Mouse (Mus musculus): ENCODE measurements around the gene Olfr23.
"Not testable (repeated sequence)": the region's sequence is repeated elsewhere in the genome, so short reads cannot be mapped to it uniquely, and the experiment has no call there.

The Olfr23 gene

DNA sequence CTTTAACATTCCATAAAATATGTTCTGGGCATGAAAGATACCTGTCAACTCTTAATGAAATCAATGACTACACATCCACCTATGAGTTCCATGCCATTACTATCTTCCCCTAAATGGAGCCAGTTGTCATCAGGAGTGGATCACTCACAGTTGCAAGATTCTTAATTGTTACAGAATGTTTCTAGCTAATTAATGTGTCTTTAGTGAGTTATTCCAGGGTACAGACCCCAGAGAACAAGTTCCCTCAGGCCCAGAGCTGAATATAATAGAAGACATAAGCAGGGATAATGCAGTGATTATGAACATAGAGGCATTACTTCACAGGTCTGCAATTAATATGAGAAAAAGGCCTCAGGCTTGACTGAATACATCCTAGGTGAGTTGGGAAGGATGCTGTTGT, at the start of gene Olfr23:
Gene Olfr23, plus strand, starts transcription at position 301 of the 400 bp plus-strand sequence.
- DNase-seq (ENCODE audit: low read depth, low spot score): no peak

DNA sequence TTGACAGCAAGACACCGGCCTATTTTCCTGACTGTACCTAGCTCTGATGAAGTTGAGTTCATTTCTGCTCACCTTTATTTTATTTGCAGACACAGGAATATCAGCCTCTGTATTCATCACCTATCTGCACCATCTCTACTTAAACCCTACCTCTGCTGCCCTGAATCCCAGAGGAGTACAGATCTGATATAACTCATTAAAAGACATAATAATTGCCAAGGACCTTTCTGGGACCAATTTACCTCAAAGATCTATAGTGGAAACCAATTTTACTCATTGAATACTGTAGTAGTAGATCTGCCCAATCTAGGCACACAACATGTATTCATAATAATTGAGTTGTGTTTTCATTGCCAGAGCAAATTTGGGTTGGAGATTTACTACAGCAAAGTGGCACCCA, 45.8 kb upstream of the Olfr23 start, which contains the start of gene Olfr394:
Gene Olfr394, minus strand, starts transcription at position 101 of the 400 bp plus-strand sequence.
- DNase-seq (ENCODE audit: low read depth, low spot score): no peak

DNA sequence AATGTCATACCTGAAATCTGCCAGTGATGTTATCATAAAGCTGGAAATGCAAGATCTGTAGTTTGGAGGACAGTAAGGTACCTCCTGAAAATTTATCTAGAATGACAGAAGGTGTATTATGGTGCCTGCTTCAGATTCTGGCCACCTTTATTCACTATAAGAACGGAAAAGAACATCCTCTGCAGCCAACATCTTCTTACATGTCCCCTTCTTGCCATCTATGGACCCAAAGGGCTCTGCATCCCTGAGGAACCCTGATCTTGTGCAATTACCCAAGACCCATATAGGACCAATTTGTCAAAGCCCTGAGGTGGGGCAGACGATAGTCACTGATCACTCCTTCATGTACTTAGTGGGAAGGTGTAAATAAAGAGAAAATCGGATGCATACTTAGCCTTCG, 27.3 kb upstream of the Olfr23 start, which contains the start of gene Olfr395:
Gene Olfr395, minus strand, starts transcription at position 101 of the 400 bp plus-strand sequence.
- not testable (repeated sequence) for DNase-seq (ENCODE audit: low read depth, low spot score)

DNA sequence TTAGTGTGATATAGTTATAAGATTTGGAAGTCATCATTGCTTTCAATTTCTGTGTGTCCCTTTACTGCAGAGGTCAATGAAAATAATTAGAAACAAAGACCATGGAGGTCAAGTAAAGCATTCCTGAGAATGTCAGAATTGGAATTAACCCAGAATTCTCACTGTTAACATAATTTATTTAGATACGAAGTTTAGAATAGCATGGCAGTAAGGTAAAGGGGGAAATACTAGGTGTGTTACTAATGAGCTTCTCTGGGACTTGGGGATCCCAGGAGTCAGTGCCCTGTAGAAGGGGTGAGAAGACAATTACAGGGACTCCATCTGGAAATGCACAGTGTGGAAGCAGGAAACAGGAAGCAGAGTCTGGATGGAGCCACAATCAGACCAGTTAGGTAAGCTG, 24.0 kb downstream of the Olfr23 start, which contains the start of gene Olfr397:
Gene Olfr397, plus strand, starts transcription at position 301 of the 400 bp plus-strand sequence.
- no peak for DNase-seq (ENCODE audit: low read depth, low spot score)

DNA sequence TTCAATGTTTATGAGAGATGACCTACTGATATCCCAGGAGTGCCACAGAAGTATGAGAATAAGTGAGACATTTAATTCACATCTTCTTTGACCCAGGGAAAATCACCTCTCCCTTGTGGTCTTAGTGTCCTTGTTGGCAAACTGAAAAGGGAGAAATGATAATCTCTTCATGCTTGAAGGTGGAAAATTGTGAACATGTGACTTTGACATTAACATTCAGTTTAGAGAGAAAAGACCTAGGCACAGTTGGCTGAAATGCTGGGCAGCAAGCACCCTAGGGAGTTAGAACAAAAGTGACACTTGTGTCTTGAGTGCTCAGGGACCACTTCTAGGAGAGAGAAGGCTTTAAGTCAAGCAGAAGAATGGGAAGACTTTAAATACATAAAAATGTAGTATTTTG, 53.8 kb downstream of the Olfr23 start, which contains the start of gene Olfr398:
Gene Olfr398, minus strand, starts transcription at position 101 of the 400 bp plus-strand sequence.
- no peak for DNase-seq (ENCODE audit: low read depth, low spot score)

Measured in ZHBTc4 (cell line).